ENCODE assay signal across 29 mouse cellular contexts in genomic region chr3:90493831-90494540, GRCm38 (mm10). TPM values are rescaled to one million over a fixed set of nuclear protein-coding genes. Genes with fewer than 3 reads are reported as not detected.
DNase-seq lines count a peak whose midpoint lies in the region; ATAC-seq and TF ChIP-seq lines count a peak whose summit lies in the region.
"Had no signal": no experiment of that assay in that cellular context is flagged by ENCODE, and none has a peak within 500 bp of the region (broad histone marks: within the 10 kb centered on the region; RNA-seq: fewer than 3 reads in every experiment).

No protein-coding gene starts in this region.

- H3K9me3 ChIP-seq in liver, embryonic 11.5 days (ENCODE audit: control insufficient read depth, low read length), result no peaks in the 10 kb centered on the region
- H3K9me3 ChIP-seq in lung, embryonic 16.5 days (ENCODE audit: control insufficient read depth, low read length), result no peaks in the 10 kb centered on the region
- H3K9me3 ChIP-seq in intestine, embryonic 16.5 days (ENCODE audit: control insufficient read depth, low read length), result no peaks in the 10 kb centered on the region
- H3K9me3 ChIP-seq: embryonic facial prominence, embryonic 15.5 days; forebrain, embryonic 12.5 days; G1E; heart, embryonic 13.5 days; hindbrain, embryonic 15.5 days; limb, embryonic 12.5 days; liver, embryonic 15.5 days; neural tube, embryonic 13.5 days; stomach, embryonic 15.5 days had no signal

- 24% methylated on average over 4 of the region's 4 CpGs for WGBS in liver, adult 2 months
- 63% methylated on average over 4 of the region's 4 CpGs for WGBS in liver, embryonic 11.5 days
- WGBS in lung, embryonic 16.5 days, result 50% methylated on average over 4 of the region's 4 CpGs
- WGBS in intestine, embryonic 16.5 days, result 52% methylated on average over 4 of the region's 4 CpGs

- H3K27me3 ChIP-seq in liver, adult 2 months (ENCODE audit: control insufficient read depth, insufficient read depth, low read length), result no peaks in the 10 kb centered on the region
- no peaks in the 10 kb centered on the region for H3K27me3 ChIP-seq in liver, embryonic 11.5 days (replicated peaks; ENCODE audit: control insufficient read depth, insufficient read depth, low read length)
- no peaks in the 10 kb centered on the region for H3K27me3 ChIP-seq in lung, embryonic 16.5 days (ENCODE audit: control insufficient read depth, insufficient read depth, low read depth, low read length)
- no peaks in the 10 kb centered on the region for H3K27me3 ChIP-seq in intestine, embryonic 16.5 days (replicated peaks; ENCODE audit: control insufficient read depth, insufficient read depth, low read length)
- H3K27me3 ChIP-seq: embryonic facial prominence, embryonic 15.5 days; forebrain, embryonic 12.5 days; heart, embryonic 13.5 days; hindbrain, embryonic 15.5 days; limb, embryonic 12.5 days; liver, embryonic 15.5 days; neural tube, embryonic 13.5 days; stomach, embryonic 15.5 days had no signal

- H3K27ac ChIP-seq in liver, adult 2 months (replicated peaks; ENCODE audit: insufficient read depth, low read depth, low read length), result peak overlapping the region; percentile 56
- H3K27ac ChIP-seq in liver, embryonic 11.5 days (ENCODE audit: low read depth, low read length), result no peak overlapping the region
- peak overlapping the region; percentile 32; the same call in 1 of the 2 replicates for H3K27ac ChIP-seq in lung, embryonic 16.5 days (ENCODE audit: low read length)
- H3K27ac ChIP-seq in intestine, embryonic 16.5 days (ENCODE audit: low read length), result peak overlapping the region; percentile 47; the same call in 1 of the 2 replicates
- H3K27ac ChIP-seq: embryonic facial prominence, embryonic 15.5 days; forebrain, embryonic 12.5 days; heart, embryonic 13.5 days; hindbrain, embryonic 15.5 days; limb, embryonic 12.5 days; liver, embryonic 15.5 days; neural tube, embryonic 13.5 days; stomach, embryonic 15.5 days had no signal

- no peak for TF ChIP-seq CTCF in liver, adult 2 months (IDR thresholded peaks at IDR 0.05; ENCODE audit: low read depth, low read length)

- peaks cover 28% of the 10 kb centered on the region for H3K36me3 ChIP-seq in liver, adult 2 months (ENCODE audit: control insufficient read depth, insufficient read depth, low read length)
- peaks cover 31% of the 10 kb centered on the region for H3K36me3 ChIP-seq in liver, embryonic 11.5 days (ENCODE audit: control insufficient read depth, insufficient read depth, low read length)
- H3K36me3 ChIP-seq in lung, embryonic 16.5 days (ENCODE audit: control insufficient read depth, insufficient read depth, low read length), result peaks cover 29% of the 10 kb centered on the region
- peaks cover 11% of the 10 kb centered on the region; the same call in 1 of the 2 replicates for H3K36me3 ChIP-seq in intestine, embryonic 16.5 days (ENCODE audit: control insufficient read depth, insufficient read depth, low read length)

- no peak overlapping the region for H3K4me2 ChIP-seq in liver, embryonic 11.5 days
- no peak overlapping the region for H3K4me2 ChIP-seq in lung, embryonic 16.5 days (ENCODE audit: low read depth, low read length)
- 0 out of 2 replicates have a peak overlapping the region, but pooled peaks have one; percentile 3 for H3K4me2 ChIP-seq in intestine, embryonic 16.5 days (ENCODE audit: low read depth, low read length)
- H3K4me2 ChIP-seq: embryonic facial prominence, embryonic 15.5 days; forebrain, embryonic 12.5 days; heart, embryonic 13.5 days; hindbrain, embryonic 15.5 days; limb, embryonic 12.5 days; liver, embryonic 15.5 days; midbrain, embryonic 11.5 days; neural tube, embryonic 13.5 days; stomach, embryonic 15.5 days had no signal

- H3K79me2 ChIP-seq in liver, adult 2 months (ENCODE audit: control insufficient read depth, insufficient read depth, low read length), result peaks cover 5% of the 10 kb centered on the region; the same call in 1 of the 2 replicates

- peak; percentile 46 for DNase-seq in cerebellum, postnatal 10 days
- no peak for DNase-seq in cerebellum, adult 11-12 months
- DNase-seq in liver, adult 2 months (ENCODE audit: extremely low read depth, low read depth, low spot score), result peak; percentile 97
- DNase-seq in liver, embryonic 11.5 days (ENCODE audit: low spot score), result no peak
- no peak for DNase-seq in lung, postnatal 4 days
- no peak for DNase-seq in urinary bladder, adult 2 months (ENCODE audit: low spot score)
- DNase-seq: adrenal gland, postnatal 10 days; cerebellum, adult 11 months; cerebellum, postnatal 36 days; embryo, embryonic 11 days; forebrain, postnatal 0 days; gastrocnemius, postnatal 10 days; heart, postnatal 10 days; kidney, adult 9 months; kidney, postnatal 10 days; lung, postnatal 10 days; right cerebral cortex, postnatal 14 days had no signal

- no peak for TF ChIP-seq POLR2A in liver, adult 2 months (IDR thresholded peaks at IDR 0.05; ENCODE audit: extremely low read depth, insufficient read depth, low read length)

- H3K4me3 ChIP-seq in liver, adult 2 months (ENCODE audit: insufficient read depth, low read depth, low read length), result no peak overlapping the region
- H3K4me3 ChIP-seq in liver, embryonic 11.5 days (ENCODE audit: low read depth, low read length), result no peak overlapping the region
- H3K4me3 ChIP-seq in lung, embryonic 16.5 days (ENCODE audit: low read length), result no peak overlapping the region
- H3K4me3 ChIP-seq in intestine, embryonic 16.5 days (ENCODE audit: low read length), result no peak overlapping the region
- H3K4me3 ChIP-seq: embryonic facial prominence, embryonic 15.5 days; forebrain, embryonic 12.5 days; heart, embryonic 13.5 days; hindbrain, embryonic 15.5 days; limb, embryonic 12.5 days; liver, embryonic 15.5 days; neural tube, embryonic 13.5 days; stomach, embryonic 15.5 days had no signal

- H3K4me1 ChIP-seq in liver, adult 2 months (ENCODE audit: control insufficient read depth, insufficient read depth, low read length), result peaks cover 16% of the 10 kb centered on the region
- H3K4me1 ChIP-seq in liver, embryonic 11.5 days (replicated peaks; ENCODE audit: control insufficient read depth, insufficient read depth, low read length), result no peaks in the 10 kb centered on the region
- peaks cover 10% of the 10 kb centered on the region for H3K4me1 ChIP-seq in lung, embryonic 16.5 days (replicated peaks; ENCODE audit: control insufficient read depth, insufficient read depth, low read length)
- peaks cover 12% of the 10 kb centered on the region; the same call in 1 of the 2 replicates for H3K4me1 ChIP-seq in intestine, embryonic 16.5 days (ENCODE audit: control insufficient read depth, insufficient read depth, low read length)

- H3K9ac ChIP-seq in liver, adult 2 months (ENCODE audit: low read depth, low read length), result no peak overlapping the region
- no peak overlapping the region for H3K9ac ChIP-seq in liver, embryonic 11.5 days (ENCODE audit: low read depth, low read length)
- H3K9ac ChIP-seq in lung, embryonic 16.5 days (ENCODE audit: low read length), result no peak overlapping the region
- H3K9ac ChIP-seq in intestine, embryonic 16.5 days (ENCODE audit: low read depth, low read length), result no peak overlapping the region; the same call in 1 of the 2 replicates
- H3K9ac ChIP-seq: embryonic facial prominence, embryonic 15.5 days; forebrain, embryonic 12.5 days; forebrain, postnatal 0 days; heart, embryonic 13.5 days; hindbrain, embryonic 15.5 days; limb, embryonic 12.5 days; liver, embryonic 15.5 days; neural tube, embryonic 13.5 days; stomach, embryonic 15.5 days had no signal

- ATAC-seq in liver, embryonic 11.5 days (replicated peaks; ENCODE audit: low FRiP score), result no peak
- no peak for ATAC-seq in lung, embryonic 16.5 days (ENCODE audit: low read depth)
- ATAC-seq in intestine, embryonic 16.5 days, result no peak
- ATAC-seq: forebrain, postnatal 0 days had no signal

RNA-seq across cellular contexts. Expression of gene Snapin, which starts 3.2 kb away (rescaled TPM):
- total RNA-seq in liver, adult 2 months (2014; rRNA removed), result 12.8 and 18.5 TPM in 2 replicates
- polyA plus RNA-seq in liver, adult 2 months (2012; rRNA removed), result 10.4 and 10.6 TPM in 2 replicates
- polyA plus RNA-seq in liver, embryonic 11.5 days (2014; fragmentation: Nextera tagmentation; extraction: Ambion mirVana), result 44.9 and 46.4 TPM in 2 replicates
- 86.4 and 88.5 TPM in 2 replicates for polyA plus RNA-seq in lung, embryonic 16.5 days (2015; fragmentation: Nextera tagmentation; extraction: Ambion mirVana)
- polyA plus RNA-seq in intestine, embryonic 16.5 days (2015; fragmentation: Nextera tagmentation; extraction: Ambion mirVana), result 74.7 and 79.4 TPM in 2 replicates
- 88.2 and 107 TPM in 2 replicates for polyA plus RNA-seq in urinary bladder, adult 2 months (2012; rRNA removed)

RNA-seq across cellular contexts. Expression of gene Chtop, which starts 15.3 kb away (rescaled TPM):
- total RNA-seq in liver, adult 2 months (2014; rRNA removed), result 30.9 and 31.0 TPM in 2 replicates
- 23.5 and 24.9 TPM in 2 replicates for polyA plus RNA-seq in liver, adult 2 months (2012; rRNA removed)
- 78.2 and 86.3 TPM in 2 replicates for polyA plus RNA-seq in liver, embryonic 11.5 days (2014; fragmentation: Nextera tagmentation; extraction: Ambion mirVana)
- 118 and 125 TPM in 2 replicates for polyA plus RNA-seq in lung, embryonic 16.5 days (2015; fragmentation: Nextera tagmentation; extraction: Ambion mirVana)
- polyA plus RNA-seq in intestine, embryonic 16.5 days (2015; fragmentation: Nextera tagmentation; extraction: Ambion mirVana), result 90.4 and 99.8 TPM in 2 replicates
- 98.1 and 103 TPM in 2 replicates for polyA plus RNA-seq in urinary bladder, adult 2 months (2012; rRNA removed)

RNA-seq across cellular contexts. Expression of gene Ilf2, which starts 18.1 kb away (rescaled TPM):
- 13.2 and 16.0 TPM in 2 replicates for total RNA-seq in liver, adult 2 months (2014; rRNA removed)
- 6.5 and 6.9 TPM in 2 replicates for polyA plus RNA-seq in liver, adult 2 months (2012; rRNA removed)
- 169 and 174 TPM in 2 replicates for polyA plus RNA-seq in liver, embryonic 11.5 days (2014; fragmentation: Nextera tagmentation; extraction: Ambion mirVana)
- 171 and 189 TPM in 2 replicates for polyA plus RNA-seq in lung, embryonic 16.5 days (2015; fragmentation: Nextera tagmentation; extraction: Ambion mirVana)
- 125 and 140 TPM in 2 replicates for polyA plus RNA-seq in intestine, embryonic 16.5 days (2015; fragmentation: Nextera tagmentation; extraction: Ambion mirVana)
- 44.4 and 48.2 TPM in 2 replicates for polyA plus RNA-seq in urinary bladder, adult 2 months (2012; rRNA removed)

RNA-seq across cellular contexts. Expression of gene S100a1, which starts 20.2 kb away (rescaled TPM):
- 115 and 123 TPM in 2 replicates for total RNA-seq in liver, adult 2 months (2014; rRNA removed)
- polyA plus RNA-seq in liver, adult 2 months (2012; rRNA removed), result 241 and 335 TPM in 2 replicates
- polyA plus RNA-seq in liver, embryonic 11.5 days (2014; fragmentation: Nextera tagmentation; extraction: Ambion mirVana), result 16.5 and 21.9 TPM in 2 replicates
- 59.3 and 73.2 TPM in 2 replicates for polyA plus RNA-seq in lung, embryonic 16.5 days (2015; fragmentation: Nextera tagmentation; extraction: Ambion mirVana)
- polyA plus RNA-seq in intestine, embryonic 16.5 days (2015; fragmentation: Nextera tagmentation; extraction: Ambion mirVana), result 142 and 192 TPM in 2 replicates
- 592 and 865 TPM in 2 replicates for polyA plus RNA-seq in urinary bladder, adult 2 months (2012; rRNA removed)

RNA-seq across cellular contexts. Expression of gene S100a13, which starts 20.2 kb away (rescaled TPM):
- 70.7 and 81.7 TPM in 2 replicates for total RNA-seq in liver, adult 2 months (2014; rRNA removed)
- polyA plus RNA-seq in liver, adult 2 months (2012; rRNA removed), result 40.2 and 40.5 TPM in 2 replicates
- 21.4 and 22.7 TPM in 2 replicates for polyA plus RNA-seq in liver, embryonic 11.5 days (2014; fragmentation: Nextera tagmentation; extraction: Ambion mirVana)
- polyA plus RNA-seq in lung, embryonic 16.5 days (2015; fragmentation: Nextera tagmentation; extraction: Ambion mirVana), result 59.1 and 63.3 TPM in 2 replicates
- 38.5 and 40.8 TPM in 2 replicates for polyA plus RNA-seq in intestine, embryonic 16.5 days (2015; fragmentation: Nextera tagmentation; extraction: Ambion mirVana)
- 86.1 and 86.3 TPM in 2 replicates for polyA plus RNA-seq in urinary bladder, adult 2 months (2012; rRNA removed)

Comparison
In these comparisons a context has a peak if more than half of its experiments do, and no peak if none do; other contexts are left out.
1. DNase-seq: peak in cerebellum, postnatal 10 days (2 of 2) and liver, adult 2 months (single experiment); none in cerebellum, adult 11-12 months (single experiment), liver, embryonic 11.5 days (single experiment), lung, postnatal 4 days (0 of 2) and urinary bladder, adult 2 months (single experiment).